Mouse (Mus musculus) heart, embryonic 11.5 days (tissue): ENCODE measurements around the gene C1qtnf9. TPM values are rescaled to one million over a fixed set of nuclear protein-coding genes. Genes with fewer than 3 reads are reported as not detected.

Experiments used
- ATAC-seq: fragments of 200-750 bp; cut with Nextera tagmentation; replicated peaks from 2 replicates; pipeline ENCODE4 v1.8.0; 2017; ENCODE audit warnings: moderate library complexity; ENCODE audit not compliant: insufficient number of reproducible peaks, low FRiP score, low TSS enrichment
- H3K27ac ChIP-seq: fragments of 300-500 bp; sonication (generic); 2 replicates; pipeline ENCODE4 v1.5.1; 2014; ENCODE audit warnings: mild to moderate bottlenecking, low read depth, low read length
- H3K27me3 ChIP-seq: fragments of 300-500 bp; sonication (generic); 2 replicates; pipeline ENCODE4 v1.6.1; 2014; ENCODE audit warnings: mild to moderate bottlenecking, low read length, mixed read lengths; ENCODE audit not compliant: control insufficient read depth, insufficient read depth
- H3K36me3 ChIP-seq: fragments of 300-500 bp; sonication (generic); 2 replicates; pipeline ENCODE4 v1.6.1; 2014; ENCODE audit warnings: mild to moderate bottlenecking, low read length, moderate library complexity, mixed read lengths; ENCODE audit not compliant: control insufficient read depth, insufficient read depth
- H3K4me1 ChIP-seq: fragments of 300-500 bp; sonication (generic); 2 replicates; pipeline ENCODE4 v1.6.1; 2014; ENCODE audit warnings: low read length; ENCODE audit not compliant: control insufficient read depth, insufficient read depth
- H3K4me2 ChIP-seq: fragments of 300-500 bp; sonication (generic); 2 replicates; pipeline ENCODE4 v1.6.1; 2014; ENCODE audit warnings: mild to moderate bottlenecking, moderate library complexity
- H3K4me3 ChIP-seq: fragments of 300-500 bp; sonication (generic); 2 replicates; pipeline ENCODE4 v1.5.1; 2014; ENCODE audit warnings: low read depth, low read length
- H3K9ac ChIP-seq: fragments of 300-500 bp; sonication (generic); 2 replicates; pipeline ENCODE4 v1.6.1; 2014; ENCODE audit warnings: mild to moderate bottlenecking, low read depth, low read length, moderate library complexity
- H3K9me3 ChIP-seq: fragments of 300-500 bp; sonication (generic); replicated peaks from 2 replicates; pipeline ENCODE4 v1.6.1; 2016; ENCODE audit warnings: low read length; ENCODE audit not compliant: control insufficient read depth
- WGBS: fragments of 180-500 bp; shearing (Covaris S2); extraction: QIAGEN DNeasy Blood & Tissue Kit; methylation state at CpG from one replicate; pipeline ENCODE4 v1.1.7; 2014; ENCODE audit not compliant: insufficient replicate concordance; 5-methylcytosine and 5-hydroxymethylcytosine counted together
- polyA plus RNA-seq: library from polyadenylated mRNA; unstranded; fragments of >200 nt; fragmentation: Nextera tagmentation; extraction: Ambion mirVana; gene quantifications from 2 replicates; pipeline ENCODE4 v1.2.1, GENCODE M21; 2014

The C1qtnf9 gene
- polyA plus RNA-seq, 1 experiment from 2014 or later, result not detected

DNA sequence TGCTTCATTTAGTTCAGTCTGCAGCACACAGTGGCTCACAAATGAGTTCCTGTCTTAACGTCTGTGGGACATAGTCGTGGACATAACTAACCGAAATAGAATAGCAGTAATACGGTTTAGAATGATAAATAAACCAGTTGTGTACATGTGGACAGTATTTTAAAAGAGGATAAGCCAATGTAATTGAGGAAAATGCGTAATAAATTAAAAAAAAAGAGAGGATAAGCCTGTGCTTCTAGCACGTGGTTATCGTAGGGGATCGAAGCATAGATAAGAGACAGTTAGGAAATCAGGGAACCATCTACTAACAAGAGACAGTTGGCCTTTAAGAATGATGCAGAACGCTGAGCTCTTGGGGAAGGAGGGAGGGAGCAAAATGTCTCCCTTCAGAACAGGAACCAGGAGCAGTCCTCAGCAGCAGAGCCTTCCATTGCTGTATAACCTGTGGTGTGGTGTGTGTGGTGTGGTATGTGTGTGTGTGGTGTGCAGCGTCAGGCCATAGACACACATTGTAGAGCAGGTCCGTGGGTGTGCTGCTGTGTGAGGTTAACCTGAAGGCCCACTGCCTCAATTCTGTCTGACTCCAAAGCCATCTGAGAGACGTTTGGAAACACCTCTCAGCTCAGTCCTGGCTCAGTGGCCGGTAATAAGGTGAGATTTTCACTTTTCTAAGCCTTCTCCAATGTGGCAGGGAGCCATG is 31.9 kb upstream of the C1qtnf9 start:
- Histone ChIP-seq H3K36me3 (no peaks in the 10 kb centered on the region), H3K4me3 (no peak overlapping the region; the same call in 1 of the 2 replicates), H3K27ac (peak overlapping the region; percentile 96), H3K9me3 (no peaks in the 10 kb centered on the region), H3K4me1 (peaks cover 72% of the 10 kb centered on the region), H3K4me2 (peak overlapping the region; percentile 66), H3K27me3 (no peaks in the 10 kb centered on the region), H3K9ac (peak overlapping the region; percentile 65)
- WGBS, result 38% methylated on average over 13 of the region's 13 CpGs
- ATAC-seq, result no peak

DNA sequence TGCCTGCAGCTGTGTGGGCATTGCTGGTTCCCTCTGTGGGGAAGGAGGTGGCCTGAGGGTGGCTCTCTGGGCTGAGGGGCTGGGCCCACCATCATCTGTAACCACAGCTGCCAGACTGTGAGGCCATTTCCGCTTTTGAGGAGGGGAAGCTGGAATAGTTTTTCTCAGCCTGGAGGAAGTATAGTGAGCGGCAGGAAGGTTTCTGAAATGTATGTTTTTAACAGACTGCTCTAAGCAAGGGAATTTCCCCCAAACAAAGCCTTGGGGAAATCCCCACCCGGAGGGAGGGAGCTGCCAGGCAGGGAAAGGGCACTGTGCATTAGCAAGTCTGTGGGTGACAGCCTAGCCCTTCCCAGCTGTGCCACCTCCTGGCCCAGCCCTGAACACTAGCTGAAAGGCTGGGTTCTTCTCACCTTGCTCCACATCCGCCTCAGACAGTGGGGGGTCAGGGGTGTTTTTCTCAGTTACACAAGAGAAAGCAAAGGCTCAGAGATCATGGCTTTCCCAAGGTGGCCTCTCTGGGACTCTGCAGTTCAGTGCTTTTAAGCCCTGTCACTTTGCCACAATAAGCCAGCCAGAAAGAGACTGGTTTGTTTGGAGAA is 31.2 kb upstream of the C1qtnf9 start:
- ATAC-seq, result no peak
- peak overlapping the region; percentile 65 for H3K9ac ChIP-seq

DNA sequence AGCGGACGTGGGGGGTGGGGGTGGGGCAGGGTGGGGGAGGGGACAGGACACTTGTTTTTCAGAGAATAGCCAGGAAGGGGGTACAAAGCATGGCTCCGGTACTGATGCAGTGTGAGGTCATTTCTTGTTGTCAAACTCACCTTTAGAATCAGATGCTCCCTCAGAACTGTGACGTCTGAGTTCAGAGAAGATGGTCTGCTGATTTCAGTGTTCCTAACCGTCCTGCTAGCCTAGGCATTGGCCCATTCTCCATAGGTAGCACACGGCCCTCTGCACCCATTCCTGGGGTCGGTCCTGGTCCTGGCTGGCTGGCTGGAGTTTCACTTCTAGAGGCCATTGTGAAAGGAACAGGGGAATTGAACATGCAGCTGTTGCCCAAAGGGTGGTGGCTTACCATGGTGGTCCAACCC is 30.7 kb upstream of the C1qtnf9 start:
- Histone ChIP-seq H3K36me3 (no peaks in the 10 kb centered on the region), H3K4me1 (peaks cover 81% of the 10 kb centered on the region), H3K4me3 (no peak overlapping the region; the same call in 1 of the 2 replicates), H3K4me2 (peak overlapping the region; percentile 66), H3K27ac (peak overlapping the region; percentile 96), H3K27me3 (no peaks in the 10 kb centered on the region), H3K9me3 (no peaks in the 10 kb centered on the region), H3K9ac (peak overlapping the region; percentile 65; the same call in 1 of the 2 replicates)
- ATAC-seq, result no peak
- WGBS, result 16% methylated on average over 7 of the region's 7 CpGs

More for the DNA sequence above, 31.2 kb upstream of the C1qtnf9 start:
- peaks cover 79% of the 10 kb centered on the region for H3K4me1 ChIP-seq
- H3K9me3 ChIP-seq, result no peaks in the 10 kb centered on the region
- WGBS, result 9% methylated on average over 4 of the region's 4 CpGs
- H3K27ac ChIP-seq, result peak overlapping the region; percentile 96
- H3K4me2 ChIP-seq, result peak overlapping the region; percentile 66
- peak overlapping the region; percentile 21; the same call in 1 of the 2 replicates for H3K4me3 ChIP-seq
- no peaks in the 10 kb centered on the region for H3K27me3 ChIP-seq
- no peaks in the 10 kb centered on the region for H3K36me3 ChIP-seq

DNA sequence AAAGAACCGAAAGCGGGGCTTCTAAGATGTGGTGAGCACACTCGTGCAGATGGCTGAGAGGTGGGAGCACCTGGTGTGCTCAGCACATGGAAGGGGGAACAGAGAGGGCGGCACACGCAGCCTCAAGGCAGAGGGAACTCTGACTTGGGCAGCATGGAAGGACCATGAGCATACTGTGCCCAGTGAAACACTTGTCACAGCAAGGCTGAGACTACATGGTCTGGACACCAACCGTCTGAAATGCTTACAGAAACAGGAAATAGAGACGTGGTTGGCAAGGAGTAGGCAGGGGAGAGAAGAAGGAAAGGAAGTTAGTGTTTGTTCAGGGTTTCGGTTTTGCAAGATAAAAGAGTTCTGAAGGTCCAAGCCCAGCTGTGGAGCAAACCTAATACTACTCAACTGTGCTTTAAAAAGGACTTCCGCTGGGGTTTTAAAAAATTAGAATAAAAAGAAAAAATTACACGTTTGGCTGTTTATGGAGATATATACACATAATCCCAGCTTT is 29.4 kb upstream of the C1qtnf9 start:
- Histone ChIP-seq H3K27ac (peak overlapping the region; percentile 96), H3K27me3 (no peaks in the 10 kb centered on the region), H3K4me2 (peak overlapping the region; percentile 27; the same call in 1 of the 2 replicates), H3K9me3 (no peaks in the 10 kb centered on the region), H3K9ac (0 out of 2 replicates have a peak overlapping the region, but pooled peaks have one; percentile 44), H3K36me3 (no peaks in the 10 kb centered on the region), H3K4me3 (no peak overlapping the region), H3K4me1 (peaks cover 81% of the 10 kb centered on the region)
- 48% methylated on average over 10 of the region's 10 CpGs for WGBS
- no peak for ATAC-seq

DNA sequence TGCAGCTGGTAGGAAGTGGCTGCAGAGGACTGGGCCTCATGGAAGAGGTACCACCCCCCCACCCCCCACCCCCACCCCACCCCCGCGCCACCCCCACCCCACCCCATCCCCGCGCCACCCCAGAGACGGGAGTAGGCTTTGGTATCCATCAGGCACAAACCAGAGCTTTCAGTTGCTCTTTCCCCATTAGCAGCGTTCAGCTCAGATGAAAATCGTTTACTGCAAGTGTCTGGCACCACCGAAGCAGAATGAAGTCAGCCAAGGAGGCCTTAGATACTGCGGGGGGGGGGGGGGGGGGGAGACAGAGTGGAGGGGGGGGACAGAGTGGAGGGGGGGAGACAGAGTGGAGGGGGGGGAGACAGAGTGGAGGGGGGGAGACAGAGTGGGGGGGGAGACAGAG is 28.8 kb upstream of the C1qtnf9 start:
- H3K36me3 ChIP-seq, result no peaks in the 10 kb centered on the region
- H3K27me3 ChIP-seq, result no peaks in the 10 kb centered on the region
- H3K9me3 ChIP-seq, result no peaks in the 10 kb centered on the region
- no peak overlapping the region for H3K4me3 ChIP-seq
- no peak for ATAC-seq
- H3K27ac ChIP-seq, result peak overlapping the region; percentile 96
- H3K4me2 ChIP-seq, result no peak overlapping the region
- no peak overlapping the region for H3K9ac ChIP-seq
- 9% methylated on average over 8 of the region's 9 CpGs for WGBS
- H3K4me1 ChIP-seq, result peaks cover 82% of the 10 kb centered on the region

DNA sequence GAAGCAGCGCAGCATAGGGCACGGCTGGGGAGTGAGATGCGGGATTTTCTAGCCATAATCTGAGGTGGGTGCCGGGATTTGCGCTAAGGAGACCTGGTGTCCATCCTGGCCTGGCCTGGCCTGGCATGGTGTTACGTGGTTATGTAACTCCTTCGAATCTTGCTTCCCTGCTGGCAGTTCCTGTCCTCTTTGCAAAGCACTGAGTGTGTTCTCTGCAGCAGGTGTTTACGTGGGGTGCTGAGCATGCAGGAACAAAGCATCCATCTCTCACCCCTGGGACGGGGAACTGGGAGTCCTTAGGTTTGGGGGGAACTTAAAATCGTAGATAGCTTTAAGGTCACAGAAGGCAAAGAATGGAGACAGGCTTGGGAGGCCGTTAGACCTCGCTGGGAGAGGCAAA is 28.3 kb upstream of the C1qtnf9 start:
- no peaks in the 10 kb centered on the region for H3K9me3 ChIP-seq
- no peaks in the 10 kb centered on the region for H3K27me3 ChIP-seq
- H3K27ac ChIP-seq, result peak overlapping the region; percentile 81
- no peak for ATAC-seq
- H3K9ac ChIP-seq, result peak overlapping the region; percentile 52; the same call in 1 of the 2 replicates
- peaks cover 84% of the 10 kb centered on the region for H3K4me1 ChIP-seq
- H3K4me3 ChIP-seq, result no peak overlapping the region
- H3K36me3 ChIP-seq, result no peaks in the 10 kb centered on the region
- 64% methylated on average over 12 of the region's 12 CpGs for WGBS
- no peak overlapping the region for H3K4me2 ChIP-seq

DNA sequence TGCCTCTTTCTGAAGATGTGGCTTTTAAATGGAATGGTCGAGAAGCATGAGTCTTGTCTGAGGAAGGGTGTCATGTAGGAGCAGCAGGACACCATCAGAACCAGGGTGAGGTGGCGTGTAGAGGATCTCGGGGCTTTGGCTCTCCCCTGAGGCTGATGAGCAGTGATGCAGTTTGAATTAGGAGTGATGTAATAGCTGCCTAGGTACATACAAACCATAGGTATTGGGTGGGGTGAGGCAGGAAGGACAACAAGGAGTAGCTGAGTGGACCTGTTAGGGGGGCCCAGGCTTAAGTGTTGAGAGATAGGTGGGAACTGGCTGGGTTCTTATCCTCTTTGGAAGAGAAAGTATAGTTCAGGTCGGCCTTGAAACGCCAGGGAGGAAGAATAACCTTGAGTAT is 27.4 kb upstream of the C1qtnf9 start:
- WGBS, result 73% methylated on average over 5 of the region's 5 CpGs
- Histone ChIP-seq H3K36me3 (no peaks in the 10 kb centered on the region), H3K27ac (peak overlapping the region; percentile 81), H3K4me3 (no peak overlapping the region), H3K4me1 (peaks cover 75% of the 10 kb centered on the region), H3K4me2 (no peak overlapping the region), H3K27me3 (no peaks in the 10 kb centered on the region), H3K9ac (0 out of 2 replicates have a peak overlapping the region, but pooled peaks have one; percentile 28), H3K9me3 (no peaks in the 10 kb centered on the region)
- ATAC-seq, result no peak

DNA sequence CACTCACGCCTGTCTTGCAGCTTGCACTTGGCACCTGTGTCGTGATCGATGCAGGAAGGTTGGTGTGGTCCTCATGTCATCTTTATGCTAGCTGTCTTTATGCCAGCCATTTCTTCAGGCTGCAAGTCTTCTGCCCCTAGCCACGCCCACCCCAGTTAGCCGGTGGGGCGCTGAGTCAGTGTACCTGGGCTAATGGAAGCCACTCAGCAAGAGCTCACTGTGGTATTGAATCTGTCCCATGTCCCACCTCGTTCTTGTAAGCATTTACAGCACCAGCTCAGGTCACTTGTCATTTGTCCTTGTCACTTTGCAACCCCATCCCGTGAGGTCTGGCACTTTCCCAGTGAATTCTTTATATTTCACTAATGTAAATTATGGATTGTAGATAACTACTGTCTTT is 26.9 kb upstream of the C1qtnf9 start:
- Histone ChIP-seq H3K4me1 (peaks cover 70% of the 10 kb centered on the region), H3K36me3 (no peaks in the 10 kb centered on the region; the same call in none of the 2 replicates), H3K9ac (no peak overlapping the region), H3K27me3 (no peaks in the 10 kb centered on the region), H3K27ac (peak overlapping the region; percentile 81), H3K9me3 (no peaks in the 10 kb centered on the region), H3K4me2 (no peak overlapping the region), H3K4me3 (no peak overlapping the region)
- no peak for ATAC-seq
- WGBS, result 57% methylated on average over 8 of the region's 8 CpGs
